Mouse (Mus musculus) lung, adult 18-20 months (tissue): Measurements from ENCODE around the gene BC061212.
"Not testable (repeated sequence)": the region's sequence is repeated elsewhere in the genome, so short reads cannot be mapped to it uniquely, and the experiment has no call there.

Experiments used
- DNase-seq, 2 experiments: peaks; one replicate each; pipeline ENCODE4 v3.0.0; 2022; ENCODE audit warnings: mixed read lengths in 2 of 2

BC061212 gene

GRCm38 (mm10) chr5:94070445-94070844 is at the start of gene BC061212:
TSS of gene BC061212 (minus strand) at chr5:94070545.
- DNase-seq = not testable (repeated sequence)

GRCm38 (mm10) chr5:94076085-94076484 is 5.7 kb upstream of the BC061212 start, which contains the start of gene Gm6351:
TSS of gene Gm6351 (plus strand) at chr5:94076385.
- not testable (repeated sequence) for DNase-seq
